ENCODE assay signal across 7 mouse cellular contexts in the genomic region with DNA sequence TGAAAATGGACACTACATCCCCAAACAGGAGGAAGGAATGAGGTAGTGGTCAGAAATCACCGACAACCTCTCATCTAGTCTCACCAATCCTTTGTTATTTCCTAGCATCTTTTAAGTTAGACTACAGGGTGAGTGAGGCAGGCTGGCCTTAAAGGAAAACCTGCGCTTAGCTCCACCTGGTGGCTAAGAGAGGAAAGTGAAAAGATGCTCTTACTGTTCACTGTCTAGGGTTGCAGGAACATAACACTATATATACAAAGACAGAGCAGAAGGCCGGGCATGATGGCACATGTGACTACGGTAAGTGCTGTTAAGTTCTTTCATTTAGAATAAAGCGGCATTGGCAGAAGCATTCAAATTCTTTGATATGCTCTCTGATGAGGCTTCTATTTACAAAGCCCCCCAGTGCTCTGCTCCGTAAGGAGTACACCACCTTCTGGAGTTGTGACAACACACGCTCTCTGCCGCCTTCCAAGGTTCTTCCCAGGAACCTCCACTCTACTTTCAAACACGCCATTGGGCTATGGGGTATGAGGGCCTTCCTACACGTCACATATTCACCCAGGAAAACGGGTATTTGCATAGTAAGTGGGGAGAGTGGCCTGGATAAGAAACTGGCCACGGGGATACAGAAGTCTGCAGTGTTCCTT. TPM values are rescaled to one million over a fixed set of nuclear protein-coding genes. Genes with fewer than 3 reads are reported as not detected.
DNase-seq lines count a peak whose midpoint lies in the region; ATAC-seq lines count a peak whose summit lies in the region.

No protein-coding gene starts in this region.

- DNase-seq in ES-CJ7 (ENCODE audit: low read depth, low spot score), result peak; percentile 76
- DNase-seq in embryo, embryonic 9.5 days (ENCODE audit: extremely low spot score), result peak; percentile 40
- DNase-seq in heart, postnatal 4 days, result peak; percentile 50
- DNase-seq in layer of hippocampus, adult 8-10 months (ENCODE audit: low spot score in 2 of 2), result peak; percentile 28 to 43
- peak; percentile 50 for DNase-seq in lung, postnatal 25 days (ENCODE audit: low spot score)
- peak; percentile 68 to 71 for DNase-seq in right cerebral cortex, adult 2 months (ENCODE audit: low spot score in 2 of 2)

- ATAC-seq in activated CD4-positive, CD25-positive, alpha-beta regulatory T cell, adult 4 months, result peak; percentile 65

RNA-seq across cellular contexts. Expression of gene Tmod3, which starts 43.9 kb away (rescaled TPM):
- polyA plus RNA-seq in activated CD4-positive, CD25-positive, alpha-beta regulatory T cell, adult 4 months (2017; shearing (Covaris generic)), result 100 to 1,000 TPM; 159 to 175 TPM
- total RNA-seq in heart, postnatal 4 days (2021), result 100 to 1,000 TPM; 111 to 112 TPM
- 10 to 100 TPM; 40.9 to 44.6 (median 42.9) TPM for total RNA-seq in layer of hippocampus, adult 8-10 months (2022)

Comparison
In these comparisons a context has a peak if more than half of its experiments do, and no peak if none do; other contexts are left out.
1. Peak in every context shown above with its lines: DNase-seq and ATAC-seq.